Mouse (Mus musculus) kidney, embryonic 16.5 days (tissue): Measurements from ENCODE around the gene Krtap5-4. TPM values are rescaled to one million over a fixed set of nuclear protein-coding genes. Genes with fewer than 3 reads are reported as not detected.
"Not testable (repeated sequence)": the region's sequence is repeated elsewhere in the genome, so short reads cannot be mapped to it uniquely, and the experiment has no call there.

Experiments
- ATAC-seq: fragments of 200-750 bp; cut with Nextera tagmentation; 2 replicates; pipeline ENCODE4 v1.8.0; 2017; ENCODE audit warnings: moderate TSS enrichment; ENCODE audit not compliant: low FRiP score, low TSS enrichment
- H3K27ac ChIP-seq: fragments of 300-500 bp; sonication (generic); 2 replicates; pipeline ENCODE4 v1.5.1; 2014; ENCODE audit warnings: low read length
- H3K27me3 ChIP-seq: fragments of 300-500 bp; sonication (generic); 2 replicates; pipeline ENCODE4 v1.6.1; 2014; ENCODE audit warnings: low read length, control low read depth, mixed read lengths; ENCODE audit not compliant: insufficient read depth
- H3K36me3 ChIP-seq: fragments of 300-500 bp; sonication (generic); 2 replicates; pipeline ENCODE4 v1.6.1; 2014; ENCODE audit warnings: low read length, control low read depth, mixed read lengths; ENCODE audit not compliant: insufficient read depth
- H3K4me1 ChIP-seq: fragments of 300-500 bp; sonication (generic); 2 replicates; pipeline ENCODE4 v1.6.1; 2014; ENCODE audit warnings: low read length, control low read depth, mixed read lengths; ENCODE audit not compliant: insufficient read depth
- H3K4me2 ChIP-seq: fragments of 300-500 bp; sonication (generic); replicated peaks from 2 replicates; pipeline ENCODE4 v1.6.1; 2014; ENCODE audit warnings: low read depth, low read length
- H3K4me3 ChIP-seq: fragments of 300-500 bp; sonication (generic); 2 replicates; pipeline ENCODE4 v1.5.1; 2014; ENCODE audit warnings: mild to moderate bottlenecking, low read length
- H3K9ac ChIP-seq: fragments of 300-500 bp; sonication (generic); replicated peaks from 2 replicates; pipeline ENCODE4 v1.6.1; 2014; ENCODE audit warnings: low read length
- H3K9me3 ChIP-seq: fragments of 300-500 bp; sonication (generic); 2 replicates; pipeline ENCODE4 v1.6.1; 2016; ENCODE audit warnings: low read length, control low read depth
- WGBS: fragments of 180-500 bp; shearing (Covaris S2); extraction: QIAGEN DNeasy Blood & Tissue Kit; methylation state at CpG from one replicate; pipeline ENCODE4 v1.1.7; 2014; 5-methylcytosine and 5-hydroxymethylcytosine counted together
- polyA plus RNA-seq: library from polyadenylated mRNA; unstranded; fragments of >200 nt; fragmentation: Nextera tagmentation; extraction: Ambion mirVana; gene quantifications from 2 replicates; pipeline ENCODE4 v1.2.1, GENCODE M21; 2015

Krtap5-4 gene
- not detected in 2 replicates for polyA plus RNA-seq

GRCm38 (mm10) chr7:142303249-142303648 is at the start of gene Krtap5-4:
Gene Krtap5-4, plus strand, starts transcription at chr7:142303549.
- Histone ChIP-seq H3K27me3 (no peaks in the 10 kb centered on the region), H3K9ac (no peak within 1 kb of the TSS), H3K9me3 (no peaks in the 10 kb centered on the region), H3K4me1 (no peaks in the 10 kb centered on the region), H3K4me2 (no peak within 1 kb of the TSS), H3K4me3 (no peak within 1 kb of the TSS), H3K27ac (no peak within 1 kb of the TSS), H3K36me3 (no peaks in the 10 kb centered on the region)
- ATAC-seq: no peak
- 39% methylated on average over 3 of the region's 3 CpGs for WGBS

DNA sequence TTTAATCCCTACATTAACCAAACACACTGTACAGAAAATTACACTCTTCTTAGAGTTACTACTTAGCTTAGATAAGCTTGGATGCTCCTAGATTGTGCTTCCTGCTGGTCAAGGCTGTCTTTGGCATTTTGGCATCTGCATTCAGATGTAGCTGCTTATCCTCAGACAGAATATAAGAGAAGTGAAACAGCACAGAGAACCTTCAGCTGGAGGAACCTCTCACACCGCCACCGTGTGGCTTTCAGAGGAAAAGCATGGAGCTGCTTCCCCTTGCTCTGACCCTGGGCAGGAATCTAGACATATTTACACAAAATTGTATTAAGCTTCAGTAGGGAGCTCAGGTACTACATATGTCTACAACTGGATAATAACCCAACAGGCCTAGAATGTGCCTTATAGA is 47.8 kb upstream of the Krtap5-4 start:
- no peaks in the 10 kb centered on the region for H3K36me3 ChIP-seq
- H3K27me3 ChIP-seq: peaks cover 3% of the 10 kb centered on the region; the same call in 1 of the 2 replicates
- H3K9me3 ChIP-seq: no peaks in the 10 kb centered on the region
- no peak overlapping the region for H3K27ac ChIP-seq
- 0% methylated on average over 2 of the region's 2 CpGs for WGBS
- H3K4me2 ChIP-seq: no peak overlapping the region
- no peak for ATAC-seq
- H3K4me3 ChIP-seq: no peak overlapping the region
- H3K9ac ChIP-seq: no peak overlapping the region
- H3K4me1 ChIP-seq: no peaks in the 10 kb centered on the region

- not testable (repeated sequence) for H3K4me2 ChIP-seq, H3K9ac ChIP-seq, H3K4me3 ChIP-seq, H3K27me3 ChIP-seq, ATAC-seq, H3K4me1 ChIP-seq, H3K9me3 ChIP-seq, H3K27ac ChIP-seq, H3K36me3 ChIP-seq
- 58% methylated on average over 1 of the region's 1 CpGs for WGBS
Measured at GRCm38 (mm10) chr7:142258254-142258653, 45.1 kb upstream of the Krtap5-4 start, which contains the start of gene Gm2431. Gene Gm2431, minus strand, starts transcription at chr7:142258354.

- ATAC-seq, H3K4me1 ChIP-seq: not testable (repeated sequence)
Measured at GRCm38 (mm10) chr7:142274263-142274662, 29.1 kb upstream of the Krtap5-4 start, which contains the start of gene Gm4559. Gene Gm4559, minus strand, starts transcription at chr7:142274363.

GRCm38 (mm10) chr7:142278183-142278582 is 25.2 kb upstream of the Krtap5-4 start:
- ATAC-seq, H3K36me3 ChIP-seq, H3K4me1 ChIP-seq, H3K9me3 ChIP-seq, H3K27me3 ChIP-seq, H3K9ac ChIP-seq, H3K4me2 ChIP-seq, H3K4me3 ChIP-seq, H3K27ac ChIP-seq: not testable (repeated sequence)
- 0% methylated on average over 3 of the region's 3 CpGs for WGBS

More at GRCm38 (mm10) chr7:142274263-142274662, 29.1 kb upstream of the Krtap5-4 start, which contains the start of gene Gm4559:
- not testable (repeated sequence) for H3K4me2 ChIP-seq, H3K4me3 ChIP-seq, H3K36me3 ChIP-seq, H3K9ac ChIP-seq, H3K27ac ChIP-seq, H3K27me3 ChIP-seq, H3K9me3 ChIP-seq

- not testable (repeated sequence) for H3K27ac ChIP-seq, H3K4me1 ChIP-seq, H3K36me3 ChIP-seq, ATAC-seq, H3K9me3 ChIP-seq, H3K4me2 ChIP-seq, H3K27me3 ChIP-seq, H3K9ac ChIP-seq, H3K4me3 ChIP-seq
- WGBS: 88% methylated on average over 1 of the region's 1 CpGs
Measured at GRCm38 (mm10) chr7:142279291-142279690, 24.1 kb upstream of the Krtap5-4 start.

GRCm38 (mm10) chr7:142282847-142283246 is 20.5 kb upstream of the Krtap5-4 start:
- WGBS: 28% methylated on average over 2 of the region's 2 CpGs
- peak overlapping the region; percentile 66 for H3K4me2 ChIP-seq
- not testable (repeated sequence) for H3K4me1 ChIP-seq, ATAC-seq, H3K9ac ChIP-seq, H3K27ac ChIP-seq, H3K27me3 ChIP-seq, H3K36me3 ChIP-seq, H3K9me3 ChIP-seq
- H3K4me3 ChIP-seq: 0 out of 2 replicates have a peak overlapping the region, but pooled peaks have one; percentile 7

- peaks cover 8% of the 10 kb centered on the region; the same call in 1 of the 2 replicates for H3K4me1 ChIP-seq
- H3K9me3 ChIP-seq: no peaks in the 10 kb centered on the region
- no peaks in the 10 kb centered on the region for H3K27me3 ChIP-seq
- H3K36me3 ChIP-seq: no peaks in the 10 kb centered on the region
- ATAC-seq: peak; percentile 80
- peak overlapping the region; percentile 66 for H3K4me2 ChIP-seq
- WGBS: under 1% methylated on average over 38 of the region's 38 CpGs
- H3K27ac ChIP-seq: peak overlapping the region; percentile 91
- H3K9ac ChIP-seq: peak overlapping the region; percentile 81
- peak overlapping the region; percentile 59 for H3K4me3 ChIP-seq
Measured at GRCm38 (mm10) chr7:142284023-142284591, 19.2 kb upstream of the Krtap5-4 start.

DNA sequence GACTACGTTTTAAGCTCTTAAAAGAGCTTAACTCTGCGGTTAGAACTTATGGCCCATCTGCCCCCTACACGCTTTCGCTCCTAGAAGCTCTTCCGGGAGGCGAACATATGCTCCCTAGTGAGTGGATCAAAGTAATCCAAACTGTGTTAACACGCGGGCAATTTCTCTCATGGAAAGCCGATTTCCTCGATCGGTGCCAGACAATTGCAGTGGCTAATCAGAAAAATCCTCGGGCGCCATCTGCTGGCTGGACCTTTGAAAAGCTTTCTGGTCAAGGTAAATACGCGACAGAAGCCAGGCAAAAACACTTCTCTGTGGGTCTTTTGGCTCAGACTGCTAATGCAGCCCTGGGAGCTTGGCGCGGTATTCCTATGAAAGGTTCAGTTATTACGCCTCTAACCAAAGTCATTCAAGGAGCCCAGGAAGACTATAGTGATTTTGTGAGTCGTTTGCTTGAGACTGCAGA is 18.7 kb upstream of the Krtap5-4 start:
- no peaks in the 10 kb centered on the region for H3K9me3 ChIP-seq
- H3K4me1 ChIP-seq: peaks cover 11% of the 10 kb centered on the region; the same call in 1 of the 2 replicates
- H3K4me2 ChIP-seq: peak overlapping the region; percentile 66
- peak overlapping the region; percentile 81 for H3K9ac ChIP-seq
- H3K36me3 ChIP-seq: no peaks in the 10 kb centered on the region
- under 1% methylated on average over 19 of the region's 19 CpGs for WGBS
- peak overlapping the region; percentile 59 for H3K4me3 ChIP-seq
- peak; percentile 78 for ATAC-seq
- peak overlapping the region; percentile 91 for H3K27ac ChIP-seq
- no peaks in the 10 kb centered on the region for H3K27me3 ChIP-seq

DNA sequence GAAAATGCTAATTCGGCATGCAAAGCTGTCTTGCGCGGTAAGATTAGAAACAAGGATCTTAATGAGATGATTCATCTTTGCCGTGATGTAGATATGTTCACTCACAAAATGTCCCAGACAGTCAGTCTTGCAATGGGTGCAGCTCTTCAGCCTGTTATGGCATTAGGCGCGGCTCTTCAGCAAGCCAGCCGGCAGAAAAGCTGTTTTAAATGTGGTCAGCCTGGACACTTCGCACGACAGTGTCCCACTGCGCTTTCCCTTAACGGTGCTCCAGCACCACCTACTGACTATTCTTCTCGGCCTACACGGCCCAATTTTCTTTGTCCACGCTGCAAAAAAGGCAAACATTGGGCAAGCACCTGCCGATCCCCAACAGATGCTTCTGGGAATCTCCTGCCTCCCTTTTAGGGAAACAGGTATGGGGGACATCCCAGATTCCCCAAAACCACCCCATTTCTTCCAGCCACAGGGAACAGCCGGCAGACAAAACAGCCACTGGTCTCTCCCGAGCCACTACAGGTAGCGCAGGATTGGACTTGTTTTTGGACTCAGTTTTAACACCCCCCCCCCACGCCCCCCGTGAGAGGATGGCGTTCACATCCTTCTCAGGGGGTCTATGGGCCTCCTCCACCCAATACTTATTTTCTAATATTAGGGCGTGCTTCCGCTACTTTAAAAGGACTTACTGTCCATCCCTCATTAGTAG is 18.1 kb upstream of the Krtap5-4 start:
- H3K27me3 ChIP-seq: no peaks in the 10 kb centered on the region
- peak overlapping the region; percentile 66 for H3K4me2 ChIP-seq
- peak overlapping the region; percentile 91; the same call in 1 of the 2 replicates for H3K27ac ChIP-seq
- no peaks in the 10 kb centered on the region for H3K36me3 ChIP-seq
- no peaks in the 10 kb centered on the region for H3K9me3 ChIP-seq
- ATAC-seq: peak; percentile 80
- WGBS: 9% methylated on average over 23 of the region's 23 CpGs
- H3K4me3 ChIP-seq: peak overlapping the region; percentile 59
- H3K9ac ChIP-seq: peak overlapping the region; percentile 39
- peaks cover 11% of the 10 kb centered on the region; the same call in 1 of the 2 replicates for H3K4me1 ChIP-seq
